Mouse (Mus musculus): ENCODE measurements around the gene Slc16a9. TPM values are rescaled to one million over a fixed set of nuclear protein-coding genes. Genes with fewer than 3 reads are reported as not detected.

The Slc16a9 gene
- total RNA-seq, 2 experiments from 2014 or later, result 0.42 to 4.5 TPM

DNA sequence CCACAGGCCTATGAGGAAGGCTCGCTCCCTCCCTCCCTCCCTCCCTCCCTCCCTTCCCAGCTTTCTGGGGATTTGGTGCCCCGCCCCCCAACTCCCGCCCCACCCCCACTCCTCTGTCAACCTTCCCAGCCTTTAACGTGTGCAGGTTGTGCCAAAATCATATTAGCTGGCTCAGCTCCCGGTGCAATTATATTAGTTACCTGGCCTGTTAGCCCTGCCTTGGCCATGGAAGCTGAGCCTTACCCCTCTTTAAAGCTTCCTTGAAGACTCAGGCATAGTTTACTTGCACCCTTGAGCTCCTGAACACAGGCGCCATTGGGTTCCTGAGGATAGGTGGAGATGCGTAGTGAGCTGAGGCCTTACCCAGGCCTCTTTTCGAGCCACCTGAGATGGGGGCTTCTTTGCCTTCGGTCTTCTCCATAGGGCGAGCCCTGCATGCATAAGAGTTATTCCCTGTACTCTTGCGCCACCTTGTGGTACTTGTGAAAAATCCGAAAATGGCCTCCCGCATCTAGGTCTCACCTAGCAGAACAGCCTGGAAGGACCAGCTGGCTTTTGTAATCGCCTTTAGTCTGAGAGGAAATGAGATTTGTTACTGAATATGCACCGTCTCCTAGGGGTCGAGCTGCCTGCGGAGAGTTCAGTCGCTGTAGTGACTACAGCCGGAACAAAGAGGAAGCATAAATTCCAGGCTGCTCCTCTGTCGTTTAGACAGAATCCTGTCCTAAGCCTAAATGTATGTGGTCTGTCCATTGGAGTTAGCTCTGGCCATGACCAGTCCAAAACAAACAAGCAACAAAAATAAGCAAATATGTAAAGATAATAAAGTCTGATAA lies 51.8 kb downstream of the Slc16a9 start:
- no peak for ATAC-seq (replicated peaks; ENCODE audit: low FRiP score, poor library complexity, severe bottlenecking)

DNA sequence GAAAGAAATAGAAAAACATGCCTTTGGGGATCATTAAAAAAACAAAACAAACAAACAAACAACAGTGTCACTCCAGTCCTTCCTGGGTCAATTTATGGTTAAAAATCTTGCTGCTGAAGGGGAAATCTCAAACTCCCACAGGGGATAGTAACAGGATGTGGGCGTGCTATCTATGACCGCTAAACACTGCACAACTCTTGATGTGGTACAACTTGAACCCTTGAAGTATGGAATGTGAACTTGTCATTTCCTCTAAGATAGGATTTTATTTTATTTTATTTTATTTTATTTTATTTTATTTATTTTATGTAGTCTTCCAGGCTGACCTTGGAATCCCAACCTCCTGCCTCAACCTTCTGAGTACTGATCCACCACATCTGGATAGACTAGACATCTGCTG lies 54.2 kb downstream of the Slc16a9 start:
- ATAC-seq (replicated peaks; ENCODE audit: low FRiP score, poor library complexity, severe bottlenecking), result no peak

DNA sequence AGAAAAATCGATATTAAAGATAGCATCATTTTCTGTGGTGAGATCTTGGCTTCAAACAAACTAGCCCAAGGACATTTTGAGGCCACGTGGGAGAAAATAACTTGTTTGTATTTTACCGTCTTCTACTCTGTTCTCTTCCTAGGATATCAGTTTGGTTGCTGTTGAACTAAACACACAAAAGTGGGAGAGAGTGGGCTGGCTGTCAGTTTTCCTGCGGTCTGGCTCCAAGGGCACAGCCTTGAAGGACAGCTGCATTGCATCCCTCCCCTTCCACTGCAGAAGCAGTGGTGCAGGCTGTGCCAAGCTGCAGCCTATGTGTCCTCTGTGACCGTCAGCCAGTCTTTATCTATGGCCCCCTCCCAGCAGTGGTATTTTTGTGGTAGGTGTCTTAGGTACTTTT lies 54.8 kb downstream of the Slc16a9 start:
- no peak for ATAC-seq (replicated peaks; ENCODE audit: low FRiP score, poor library complexity, severe bottlenecking)

DNA sequence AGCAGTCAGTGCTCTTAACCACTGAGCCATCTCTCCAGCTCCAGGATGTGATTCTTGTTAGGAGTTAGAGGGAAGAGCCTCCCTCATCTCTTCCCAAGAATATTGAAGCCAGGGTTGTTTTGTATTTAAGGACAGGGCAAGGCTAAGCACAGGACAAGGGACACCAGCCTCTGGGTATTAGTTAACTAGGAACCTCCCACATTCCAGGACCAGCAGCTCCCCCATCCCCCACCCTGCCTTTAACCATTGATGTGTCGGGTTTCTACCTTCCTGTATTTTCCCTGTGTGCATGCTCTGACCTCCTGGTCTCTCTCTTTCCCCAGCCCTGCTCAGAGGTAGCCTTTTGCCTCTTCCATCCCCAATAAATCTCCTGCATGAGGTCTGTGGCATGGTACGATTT lies 56.3 kb downstream of the Slc16a9 start:
- ATAC-seq (replicated peaks; ENCODE audit: low FRiP score, poor library complexity, severe bottlenecking), result no peak

DNA sequence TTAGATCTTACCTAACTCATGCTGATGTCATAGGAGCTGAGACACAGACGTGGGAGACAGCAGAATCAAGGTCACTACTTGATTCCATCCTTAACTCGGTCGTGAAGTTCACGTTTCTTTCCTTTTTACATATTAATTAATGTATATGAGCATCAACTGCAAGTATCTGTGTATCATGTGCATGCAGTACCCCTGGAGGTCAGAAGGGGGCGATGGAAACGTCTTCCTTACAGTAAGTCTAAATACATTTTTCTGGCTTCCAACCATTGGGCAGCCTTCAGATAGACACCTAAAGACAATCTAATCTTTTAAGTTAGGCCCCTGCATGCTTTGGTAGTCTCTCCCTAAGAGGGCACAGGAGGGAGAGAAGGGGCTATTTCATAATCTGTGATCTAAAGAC lies 58.3 kb downstream of the Slc16a9 start:
- ATAC-seq (replicated peaks; ENCODE audit: low FRiP score, poor library complexity, severe bottlenecking), result no peak

DNA sequence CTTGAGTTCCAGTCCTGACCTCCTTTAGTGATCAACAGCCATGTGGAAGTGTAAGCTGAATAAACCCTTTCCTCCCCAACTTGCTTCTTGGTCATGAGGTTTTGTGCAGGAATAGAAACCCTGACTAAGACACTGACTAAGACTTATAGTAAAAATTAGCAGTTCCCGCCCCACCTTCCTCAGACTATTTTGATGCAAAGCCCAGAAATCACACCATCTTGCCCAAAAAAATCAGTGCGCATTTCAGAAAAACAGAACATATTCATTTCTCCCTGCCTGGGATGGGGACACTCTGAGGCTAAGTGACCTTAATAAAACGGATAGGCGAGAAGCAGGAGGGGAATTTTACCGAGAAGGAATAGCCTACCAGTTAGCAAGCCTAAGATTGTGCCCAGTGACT lies 60.8 kb downstream of the Slc16a9 start:
- ATAC-seq (replicated peaks; ENCODE audit: low FRiP score, poor library complexity, severe bottlenecking), result no peak

DNA sequence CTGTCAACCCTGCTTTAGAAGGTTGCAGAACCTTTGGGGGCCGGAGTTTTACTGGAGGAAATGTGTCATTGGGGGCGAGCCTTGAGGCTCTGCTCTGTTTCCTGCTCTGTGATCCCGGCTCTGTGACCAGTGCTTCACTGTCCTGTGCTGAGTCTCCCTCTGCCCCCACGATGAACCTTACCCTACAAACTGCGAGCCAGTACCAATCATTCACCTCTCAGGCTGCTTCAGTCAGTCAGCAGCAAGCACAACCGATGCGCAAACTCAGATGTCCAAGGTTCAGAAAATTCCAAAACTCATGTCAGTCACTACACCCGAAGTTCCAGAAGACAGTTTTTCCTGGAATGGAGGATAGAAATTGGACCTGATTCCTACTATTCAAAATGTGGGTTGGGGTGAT lies 64.5 kb downstream of the Slc16a9 start:
- no peak for ATAC-seq (replicated peaks; ENCODE audit: low FRiP score, poor library complexity, severe bottlenecking)

DNA sequence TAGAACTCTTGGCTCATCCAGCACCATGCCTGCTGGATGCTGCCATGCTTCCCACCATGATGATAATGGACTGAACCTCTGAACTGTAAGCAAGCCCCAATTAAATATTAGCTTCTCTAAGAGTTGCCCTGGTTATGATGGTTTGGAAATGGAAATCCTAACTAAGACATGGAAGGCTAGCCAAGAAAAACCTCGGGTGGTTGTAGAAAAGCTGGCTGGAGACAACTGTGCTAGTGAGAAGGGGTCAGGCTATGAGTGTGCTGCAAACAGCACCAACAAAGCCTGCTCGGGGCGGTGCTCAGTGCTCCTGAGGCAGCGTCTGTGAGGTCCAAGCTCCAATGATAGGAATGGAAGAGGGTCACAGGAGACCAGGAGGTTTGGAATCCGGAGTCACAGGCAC lies 65.7 kb downstream of the Slc16a9 start:
- no peak for ATAC-seq (replicated peaks; ENCODE audit: low FRiP score, poor library complexity, severe bottlenecking)

DNA sequence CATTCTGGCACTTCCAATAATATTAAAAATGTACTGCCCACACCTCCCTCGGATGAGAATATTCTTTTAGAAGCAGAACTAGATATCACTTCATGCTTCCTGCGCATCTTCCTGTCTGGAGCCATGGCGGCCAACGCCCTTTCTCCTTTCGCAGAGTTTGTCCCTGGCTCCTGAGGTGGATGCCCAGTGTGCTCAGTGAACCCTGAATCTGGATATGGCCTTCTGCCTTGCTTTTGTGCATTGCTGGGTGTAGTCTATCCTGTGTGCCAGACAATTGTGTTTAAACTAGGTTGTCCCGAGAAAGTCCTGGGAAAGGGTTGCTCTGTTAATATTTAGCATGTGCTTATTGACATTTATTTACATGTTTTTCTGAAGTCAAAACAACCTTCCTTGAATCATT lies 71.0 kb downstream of the Slc16a9 start:
- no peak for ATAC-seq (replicated peaks; ENCODE audit: low FRiP score, poor library complexity, severe bottlenecking)

DNA sequence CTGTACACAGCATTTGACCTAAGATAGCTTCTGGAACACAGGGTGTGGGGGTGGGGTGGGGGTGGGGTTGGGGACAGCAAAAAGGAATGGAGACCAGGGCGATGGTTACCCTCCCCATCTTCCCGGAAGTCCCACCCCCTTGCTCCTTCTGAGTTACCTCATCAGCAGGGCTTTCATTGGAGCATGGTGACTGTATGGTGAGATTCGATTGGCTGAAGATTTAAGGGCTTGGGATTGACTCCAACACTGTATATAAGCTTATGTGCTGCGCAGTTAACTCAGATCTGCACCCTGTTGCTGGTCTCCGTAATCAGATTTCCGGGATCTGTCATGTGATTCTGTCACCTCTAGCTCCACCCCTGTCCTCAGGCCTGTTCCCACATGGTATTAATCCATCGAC lies 72.0 kb downstream of the Slc16a9 start:
- no peak for ATAC-seq (replicated peaks; ENCODE audit: low FRiP score, poor library complexity, severe bottlenecking)

DNA sequence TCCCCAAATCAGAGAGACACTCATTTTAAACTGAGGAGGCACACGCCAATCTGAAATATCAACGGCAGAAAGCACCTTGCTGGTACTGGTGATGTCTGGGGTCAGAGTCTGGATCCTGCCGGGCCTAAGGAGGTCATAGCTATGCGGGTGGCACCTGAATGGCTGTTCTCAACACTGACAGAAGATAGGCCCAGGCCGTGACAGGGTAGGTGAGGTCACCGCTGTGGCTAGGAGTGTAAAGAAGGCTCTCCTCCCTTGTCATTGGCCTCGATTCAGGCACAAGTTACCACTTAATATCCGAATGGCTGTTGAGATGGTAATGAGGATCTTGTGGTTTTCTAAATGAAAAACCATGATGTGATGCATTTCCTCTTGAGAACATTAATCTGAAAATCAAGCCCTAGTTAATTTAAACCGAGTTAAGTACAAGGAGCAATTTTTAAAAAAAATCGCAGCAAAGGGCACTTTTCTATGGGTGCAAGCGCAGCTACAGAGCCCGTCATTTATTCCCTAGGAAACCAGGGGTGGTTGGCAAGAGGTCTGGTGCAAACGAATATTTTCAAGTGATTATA lies 72.6 kb downstream of the Slc16a9 start:
- ATAC-seq (replicated peaks; ENCODE audit: low FRiP score, poor library complexity, severe bottlenecking), result no peak

DNA sequence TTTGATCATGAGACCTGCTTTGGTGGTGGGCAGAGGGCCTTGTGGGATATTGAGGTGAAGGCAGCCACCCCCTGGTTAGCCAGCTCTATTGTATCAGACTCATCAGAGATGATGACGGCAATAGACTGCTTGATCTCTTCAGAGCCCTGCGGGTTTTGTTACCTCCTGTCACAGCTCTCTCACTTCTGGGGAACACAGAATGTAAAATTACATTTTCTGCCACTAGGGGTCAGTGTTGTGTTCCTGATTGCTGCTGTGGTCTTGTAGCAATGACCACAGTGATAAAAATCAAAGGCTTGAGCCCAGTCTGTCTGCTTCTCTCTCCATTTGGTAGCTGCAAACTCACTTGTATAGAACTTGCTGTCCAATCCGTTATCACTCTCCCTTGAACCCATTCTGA lies 73.7 kb downstream of the Slc16a9 start:
- no peak for ATAC-seq (replicated peaks; ENCODE audit: low FRiP score, poor library complexity, severe bottlenecking)

DNA sequence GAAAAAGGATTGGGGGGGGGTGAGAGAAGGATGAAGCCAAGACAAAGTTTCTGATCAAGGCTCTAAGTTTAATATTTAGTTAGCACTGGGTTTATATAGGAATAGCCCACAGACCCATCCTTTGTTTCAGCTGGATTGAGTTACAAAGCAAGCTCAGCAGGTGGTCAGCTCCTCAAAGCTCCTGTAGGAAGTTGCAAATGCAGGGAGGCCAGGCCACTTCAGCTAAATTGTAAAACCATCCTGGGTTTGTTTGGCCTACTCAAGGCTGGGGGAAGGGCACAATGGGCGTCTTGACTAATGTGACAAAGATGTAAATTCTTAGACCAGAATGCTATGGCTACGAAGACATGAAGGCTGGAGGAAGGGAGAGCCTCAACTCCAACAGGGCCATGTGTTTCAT lies 80.6 kb downstream of the Slc16a9 start:
- ATAC-seq (replicated peaks; ENCODE audit: low FRiP score, poor library complexity, severe bottlenecking), result no peak

DNA sequence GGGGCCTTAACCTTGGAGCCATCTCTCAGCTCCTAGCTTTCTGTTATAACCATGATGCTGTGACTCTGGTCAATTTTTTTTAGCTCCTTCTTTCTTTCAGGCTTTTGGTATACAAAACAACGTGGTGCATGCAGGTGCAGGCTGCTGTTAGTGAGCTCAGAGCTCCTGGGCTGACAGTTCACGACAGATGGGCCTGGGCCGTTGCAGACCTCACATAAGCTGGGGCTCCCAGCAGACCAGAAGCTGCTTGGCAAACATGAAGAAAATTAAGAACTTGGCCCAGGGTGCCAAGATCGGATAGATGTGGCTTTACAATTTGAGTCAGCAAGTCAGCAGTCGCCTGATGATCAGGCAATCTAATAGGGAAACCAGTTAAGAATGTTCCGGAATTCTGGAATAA lies 82.4 kb downstream of the Slc16a9 start:
- ATAC-seq (replicated peaks; ENCODE audit: low FRiP score, poor library complexity, severe bottlenecking), result no peak

DNA sequence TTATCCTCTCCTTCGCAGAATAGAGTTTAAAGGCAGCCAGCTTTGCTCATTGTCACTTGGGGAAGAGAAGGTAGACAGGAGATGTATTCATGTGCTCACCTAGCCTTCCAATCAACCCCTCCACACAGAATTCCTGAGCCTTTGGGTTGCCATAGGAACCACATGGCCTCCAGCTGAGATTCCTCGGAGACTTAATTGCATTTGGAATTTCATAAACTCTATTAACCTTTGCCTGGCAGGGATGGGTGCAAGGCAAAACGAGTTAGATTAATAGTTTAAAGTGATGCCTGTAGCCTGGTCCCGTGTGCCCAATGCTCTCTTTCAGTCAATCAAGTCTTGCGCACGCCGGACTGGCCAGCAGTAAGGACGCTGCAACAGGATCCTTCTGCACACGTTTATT lies 83.2 kb downstream of the Slc16a9 start:
- no peak for ATAC-seq (replicated peaks; ENCODE audit: low FRiP score, poor library complexity, severe bottlenecking)

Other genes with a start within 250 kb of the Slc16a9 start
- 25.2 and 45.0 TPM in 2 replicates for gene Ccdc6, start 148.0 kb upstream of the Slc16a9 start, total RNA-seq (2015; ENCODE audit: low replicate concordance)
- 46.6 and 61.2 TPM in 2 replicates for gene Ccdc6, start 148.0 kb upstream of the Slc16a9 start, total RNA-seq (2017; ENCODE audit: low replicate concordance)
- gene Mrln, start 40.4 kb upstream of the Slc16a9 start, total RNA-seq (2015; ENCODE audit: low replicate concordance), result not detected in 2 replicates
- not detected in 2 replicates for gene Mrln, start 40.4 kb upstream of the Slc16a9 start, total RNA-seq (2017; ENCODE audit: low replicate concordance)
- not detected in 2 replicates for gene Fam13c, start 195.4 kb downstream of the Slc16a9 start, total RNA-seq (2015; ENCODE audit: low replicate concordance)
- not detected in 2 replicates for gene Fam13c, start 195.4 kb downstream of the Slc16a9 start, total RNA-seq (2017; ENCODE audit: low replicate concordance)